Mouse (Mus musculus) erythroblast, embryonic 14.5 days (primary cell): Measurements from ENCODE around the gene Ttc39a.

ENCODE experiments used
- GATA1 ChIP-seq: IDR thresholded peaks from 2 replicates; pipeline ENCODE4 v1.6.1; 2012; ENCODE audit warnings: low read length, inconsistent platforms, mixed read lengths
- TAL1 ChIP-seq: IDR thresholded peaks from 3 replicates; pipeline ENCODE4 v1.6.1; 2012; ENCODE audit warnings: low read length, inconsistent platforms, mixed read lengths

GRCm38 (mm10) chr4:109385599-109385998 lies 20.8 kb upstream of the Ttc39a start:
- TF ChIP-seq GATA1 (no peak), TAL1 (no peak)
